In the genomic region with DNA sequence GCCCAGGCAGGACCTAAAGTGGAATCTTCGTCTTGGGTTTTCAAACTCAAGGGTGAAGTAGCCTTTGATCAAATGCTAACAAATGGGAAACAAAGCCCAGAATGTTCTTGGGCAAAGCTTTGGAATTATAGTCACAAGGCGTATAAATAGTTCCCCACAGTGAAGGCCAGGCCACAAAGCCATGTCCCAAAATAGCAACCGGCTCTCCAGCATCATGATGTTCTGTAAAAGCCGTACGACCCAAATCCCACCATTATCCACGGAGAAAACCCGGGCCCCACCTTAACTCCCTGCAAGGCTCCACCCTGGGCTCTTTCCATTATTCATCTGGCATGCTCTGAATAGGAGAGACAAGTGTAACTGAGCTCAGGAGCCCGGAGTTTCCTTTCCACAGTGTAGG, we compare ENCODE assay signal across 25 mouse cellular contexts. TPM values are rescaled to one million over a fixed set of nuclear protein-coding genes. Genes with fewer than 3 reads are reported as not detected.
DNase-seq lines count a peak whose midpoint lies in the region; ATAC-seq and TF ChIP-seq lines count a peak whose summit lies in the region.
"Had no signal": no experiment of that assay in that cellular context is flagged by ENCODE, and none has a peak within 500 bp of the region (broad histone marks: within the 10 kb centered on the region; RNA-seq: fewer than 3 reads in every experiment).

No protein-coding gene starts in this region.

- TF ChIP-seq CTCF in gastrocnemius, adult 2 months (IDR thresholded peaks at IDR 0.05): no peak
- TF ChIP-seq CTCF in heart, postnatal 0 days (IDR thresholded peaks at IDR 0.05; ENCODE audit: low read depth): no peak

- H3K4me1 ChIP-seq in heart, embryonic 11.5 days (ENCODE audit: control insufficient read depth, insufficient read depth, low read length): peaks cover 34% of the 10 kb centered on the region
- H3K4me1 ChIP-seq in heart, embryonic 13.5 days: peaks cover 56% of the 10 kb centered on the region
- H3K4me1 ChIP-seq in heart, postnatal 0 days (ENCODE audit: control insufficient read depth, insufficient read depth): peaks cover 39% of the 10 kb centered on the region
- H3K4me1 ChIP-seq in hindbrain, embryonic 10.5 days (replicated peaks): peaks cover 33% of the 10 kb centered on the region

- H3K4me2 ChIP-seq in heart, embryonic 11.5 days: no peak overlapping the region
- H3K4me2 ChIP-seq in heart, embryonic 13.5 days: peak overlapping the region; percentile 34
- H3K4me2 ChIP-seq in heart, postnatal 0 days (ENCODE audit: low read depth, low read length): no peak overlapping the region
- H3K4me2 ChIP-seq: kidney, embryonic 15.5 days; limb, embryonic 12.5 days; liver, embryonic 15.5 days; lung, embryonic 14.5 days; midbrain, embryonic 13.5 days; neural tube, embryonic 12.5 days had no signal

- H3K36me3 ChIP-seq in heart, embryonic 11.5 days (ENCODE audit: control insufficient read depth, insufficient read depth, low read length): no peaks in the 10 kb centered on the region
- no peaks in the 10 kb centered on the region for H3K36me3 ChIP-seq in heart, embryonic 13.5 days
- H3K36me3 ChIP-seq in heart, postnatal 0 days (replicated peaks; ENCODE audit: control insufficient read depth, insufficient read depth, low read length): no peaks in the 10 kb centered on the region
- H3K36me3 ChIP-seq in hindbrain, embryonic 10.5 days: no peaks in the 10 kb centered on the region
- H3K36me3 ChIP-seq: kidney, embryonic 15.5 days; limb, embryonic 12.5 days; liver, embryonic 15.5 days; midbrain, embryonic 13.5 days; neural tube, embryonic 12.5 days had no signal

- H3K27ac ChIP-seq in gastrocnemius, adult 2 months: peak overlapping the region; percentile 66
- peak overlapping the region; percentile 47 for H3K27ac ChIP-seq in heart, embryonic 11.5 days (ENCODE audit: low read depth, low read length)
- H3K27ac ChIP-seq in heart, embryonic 13.5 days (replicated peaks): peak overlapping the region; percentile 63
- peak overlapping the region; percentile 73 for H3K27ac ChIP-seq in heart, postnatal 0 days (ENCODE audit: low read depth)
- no peak overlapping the region for H3K27ac ChIP-seq in hindbrain, embryonic 10.5 days
- H3K27ac ChIP-seq: kidney, embryonic 15.5 days; limb, embryonic 12.5 days; liver, embryonic 15.5 days; midbrain, embryonic 13.5 days; neural tube, embryonic 12.5 days had no signal

- intact Hi-C loops in gastrocnemius, adult 2 months (cut with DNase I): no loop called here
- intact Hi-C loops in gastrocnemius, postnatal 14 days (cut with DNase I; ENCODE audit: low total_unique reads): no loop called here
- intact Hi-C loops in heart, postnatal 36 days (cut with DNase I): no loop called here

- no peak for ATAC-seq in heart, embryonic 11.5 days (replicated peaks; ENCODE audit: insufficient number of reproducible peaks, low FRiP score, low TSS enrichment)
- no peak for ATAC-seq in heart, embryonic 13.5 days (ENCODE audit: extremely low read depth, insufficient number of reproducible peaks, low FRiP score, low TSS enrichment)
- peak; percentile 24; the same call in 1 of the 2 replicates for ATAC-seq in heart, postnatal 0 days (ENCODE audit: insufficient read depth, low read depth)
- ATAC-seq: forebrain, embryonic 14.5 days; hindbrain, embryonic 16.5 days; midbrain, embryonic 13.5 days had no signal

- H3K9ac ChIP-seq in heart, embryonic 11.5 days (ENCODE audit: low read depth, low read length): no peak overlapping the region
- no peak overlapping the region for H3K9ac ChIP-seq in heart, embryonic 13.5 days
- H3K9ac ChIP-seq in heart, postnatal 0 days (replicated peaks; ENCODE audit: low read depth, low read length): no peak overlapping the region
- H3K9ac ChIP-seq: kidney, embryonic 15.5 days; limb, embryonic 12.5 days; liver, embryonic 15.5 days; lung, embryonic 14.5 days; midbrain, embryonic 13.5 days; neural tube, embryonic 12.5 days had no signal

- TF ChIP-seq EP300 in heart, postnatal 0 days (IDR thresholded peaks at IDR 0.05; ENCODE audit: low read depth): 0 out of 2 replicates have a peak, but pooled peaks have one; percentile 47

- no peaks in the 10 kb centered on the region for H3K27me3 ChIP-seq in heart, embryonic 11.5 days (ENCODE audit: control insufficient read depth, insufficient read depth, low read length)
- no peaks in the 10 kb centered on the region for H3K27me3 ChIP-seq in heart, embryonic 13.5 days (replicated peaks)
- no peaks in the 10 kb centered on the region for H3K27me3 ChIP-seq in heart, postnatal 0 days (ENCODE audit: control insufficient read depth, insufficient read depth, low read length)
- H3K27me3 ChIP-seq in hindbrain, embryonic 10.5 days (ENCODE audit: insufficient read depth, poor library complexity, severe bottlenecking): peaks cover 10% of the 10 kb centered on the region; the same call in 1 of the 2 replicates
- H3K27me3 ChIP-seq: kidney, embryonic 15.5 days; limb, embryonic 12.5 days; neural tube, embryonic 12.5 days had no signal

- DNase-seq in gastrocnemius, adult 2 months: peak; percentile 41
- no peak for DNase-seq in gastrocnemius, postnatal 14 days
- no peak for DNase-seq in heart, postnatal 36 days
- peak; percentile 59 for DNase-seq in heart, postnatal 0 days (ENCODE audit: low spot score)
- no peak for DNase-seq in hindbrain, embryonic 10.5 days (ENCODE audit: low spot score)
- no peak for DNase-seq in natural killer cell, adult 2 months (ENCODE audit: low spot score in 2 of 2)
- DNase-seq: adrenal gland, adult 8-10 months; cerebellum, adult 8-10 months; cerebellum, postnatal 25 days; kidney, adult 18-20 months; kidney, postnatal 25 days; lung, embryonic 14.5 days; lung, postnatal 14 days; right cerebral cortex, adult 18-20 months; spleen, adult 18-20 months; thymus, postnatal 14 days had no signal

- H3K9me3 ChIP-seq in heart, embryonic 11.5 days (replicated peaks; ENCODE audit: control insufficient read depth, low read length): no peaks in the 10 kb centered on the region
- no peaks in the 10 kb centered on the region for H3K9me3 ChIP-seq in heart, embryonic 13.5 days
- H3K9me3 ChIP-seq in heart, postnatal 0 days (replicated peaks; ENCODE audit: control insufficient read depth, low read length): no peaks in the 10 kb centered on the region
- no peaks in the 10 kb centered on the region for H3K9me3 ChIP-seq in hindbrain, embryonic 10.5 days
- H3K9me3 ChIP-seq: kidney, embryonic 15.5 days; limb, embryonic 12.5 days; liver, embryonic 15.5 days; neural tube, embryonic 12.5 days had no signal

- H3K4me3 ChIP-seq in gastrocnemius, adult 2 months: no peak overlapping the region; the same call in 1 of the 2 replicates
- no peak overlapping the region for H3K4me3 ChIP-seq in heart, embryonic 11.5 days (ENCODE audit: low read depth, low read length)
- no peak overlapping the region for H3K4me3 ChIP-seq in heart, embryonic 13.5 days
- H3K4me3 ChIP-seq in heart, postnatal 0 days (ENCODE audit: low read depth, low read length): no peak overlapping the region
- H3K4me3 ChIP-seq in hindbrain, embryonic 10.5 days: no peak overlapping the region
- H3K4me3 ChIP-seq: kidney, embryonic 15.5 days; limb, embryonic 12.5 days; liver, embryonic 15.5 days; midbrain, embryonic 13.5 days; neural tube, embryonic 12.5 days had no signal

- 41% methylated on average over 8 of the region's 8 CpGs for WGBS in heart, embryonic 11.5 days (ENCODE audit: insufficient replicate concordance)
- 34% methylated on average over 8 of the region's 8 CpGs for WGBS in heart, embryonic 13.5 days
- WGBS in heart, postnatal 0 days: 13% methylated on average over 8 of the region's 8 CpGs
- 57% methylated on average over 8 of the region's 8 CpGs for WGBS in hindbrain, embryonic 10.5 days

RNA-seq across cellular contexts. Expression of a gene that starts 32.3 kb away (rescaled TPM):
- total RNA-seq in gastrocnemius, adult 2 months (2021): 100 to 1,000 TPM in 1 of 2 experiments, 10 to 100 TPM in 1; 22.4 to 127 TPM
- total RNA-seq in gastrocnemius, postnatal 14 days (2021): 10 to 100 TPM; 10.1 to 33.9 TPM
- 45.3 and 48.9 TPM in 2 replicates for polyA plus RNA-seq in heart, embryonic 11.5 days (2014; fragmentation: Nextera tagmentation; extraction: Ambion mirVana)
- total RNA-seq in heart, postnatal 36 days (2021): 10 to 100 TPM in 1 of 2 experiments, 1 to 10 TPM in 1; 9.5 to 10.7 TPM
- 51.2 and 51.8 TPM in 2 replicates for polyA plus RNA-seq in heart, embryonic 13.5 days (2015; fragmentation: Nextera tagmentation; extraction: Ambion mirVana)
- 18.7 and 30.4 TPM in 2 replicates for total RNA-seq in heart, postnatal 0 days (2014; rRNA removed; ENCODE audit: low replicate concordance)
- 33.2 and 46.6 TPM in 2 replicates for polyA plus RNA-seq in heart, postnatal 0 days (2015; fragmentation: Nextera tagmentation; extraction: Ambion mirVana)
- polyA plus RNA-seq in hindbrain, embryonic 10.5 days (2016; fragmentation: Nextera tagmentation; extraction: Ambion mirVana): 184 and 214 TPM in 2 replicates

Comparison
In these comparisons a context has a peak if more than half of its experiments do, and no peak if none do; other contexts are left out.
1. DNase-seq: peak in gastrocnemius, adult 2 months (single experiment) and heart, postnatal 0 days (single experiment); none in gastrocnemius, postnatal 14 days (single experiment), heart, postnatal 36 days (0 of 2), hindbrain, embryonic 10.5 days (single experiment) and natural killer cell, adult 2 months (0 of 2).